Comparison of ENCODE assay signal across 11 mouse cellular contexts in genomic region chr7:72837992-72838655, GRCm38 (mm10).
DNase-seq lines count a peak whose midpoint lies in the region; ATAC-seq and TF ChIP-seq lines count a peak whose summit lies in the region.
"Had no signal": no experiment of that assay in that cellular context is flagged by ENCODE, and none has a peak within 500 bp of the region (broad histone marks: within the 10 kb centered on the region; RNA-seq: fewer than 3 reads in every experiment).

No protein-coding gene starts in this region.

- TF ChIP-seq POLR2A in kidney, adult 2 months (IDR thresholded peaks at IDR 0.05; ENCODE audit: low read depth, low read length): no peak

- H3K36me3 ChIP-seq in forebrain, embryonic 13.5 days (ENCODE audit: poor library complexity, severe bottlenecking): no peaks in the 10 kb centered on the region
- no peaks in the 10 kb centered on the region for H3K36me3 ChIP-seq in hindbrain, embryonic 16.5 days (ENCODE audit: control insufficient read depth, insufficient read depth, low read length)
- H3K36me3 ChIP-seq in neural tube, embryonic 13.5 days: no peaks in the 10 kb centered on the region
- H3K36me3 ChIP-seq in liver, embryonic 11.5 days (ENCODE audit: control insufficient read depth, insufficient read depth, low read length): no peaks in the 10 kb centered on the region
- no peaks in the 10 kb centered on the region for H3K36me3 ChIP-seq in kidney, adult 2 months (ENCODE audit: control insufficient read depth, insufficient read depth, low read length)

- peak overlapping the region; percentile 28 for H3K4me2 ChIP-seq in forebrain, embryonic 13.5 days
- H3K4me2 ChIP-seq in hindbrain, embryonic 16.5 days (ENCODE audit: low read length): no peak overlapping the region
- H3K4me2 ChIP-seq in neural tube, embryonic 13.5 days: 0 out of 2 replicates have a peak overlapping the region, but pooled peaks have one; percentile 5
- H3K4me2 ChIP-seq in liver, embryonic 11.5 days: no peak overlapping the region

- no peaks in the 10 kb centered on the region for H3K27me3 ChIP-seq in forebrain, embryonic 13.5 days
- no peaks in the 10 kb centered on the region for H3K27me3 ChIP-seq in hindbrain, embryonic 16.5 days (replicated peaks; ENCODE audit: control insufficient read depth, insufficient read depth, low read length)
- no peaks in the 10 kb centered on the region for H3K27me3 ChIP-seq in neural tube, embryonic 13.5 days
- no peaks in the 10 kb centered on the region for H3K27me3 ChIP-seq in liver, embryonic 11.5 days (replicated peaks; ENCODE audit: control insufficient read depth, insufficient read depth, low read length)
- no peaks in the 10 kb centered on the region for H3K27me3 ChIP-seq in kidney, adult 2 months (replicated peaks; ENCODE audit: control insufficient read depth, insufficient read depth, low read length)

- H3K9ac ChIP-seq in forebrain, embryonic 13.5 days: no peak overlapping the region
- no peak overlapping the region for H3K9ac ChIP-seq in hindbrain, embryonic 16.5 days (ENCODE audit: low read depth, low read length)
- no peak overlapping the region for H3K9ac ChIP-seq in neural tube, embryonic 13.5 days
- H3K9ac ChIP-seq in liver, embryonic 11.5 days (ENCODE audit: low read depth, low read length): no peak overlapping the region

- WGBS in forebrain, embryonic 13.5 days: 2% methylated on average over 6 of the region's 6 CpGs
- WGBS in hindbrain, embryonic 16.5 days: 10% methylated on average over 6 of the region's 6 CpGs
- WGBS in neural tube, embryonic 13.5 days: 17% methylated on average over 6 of the region's 6 CpGs
- 73% methylated on average over 6 of the region's 6 CpGs for WGBS in liver, embryonic 11.5 days
- 71% methylated on average over 6 of the region's 6 CpGs for WGBS in kidney, adult 2 months

- peak; percentile 90 for ATAC-seq in forebrain, embryonic 13.5 days
- ATAC-seq in hindbrain, embryonic 16.5 days: peak; percentile 50
- 0 out of 2 replicates have a peak, but pooled peaks have one; percentile 47 for ATAC-seq in neural tube, embryonic 13.5 days (ENCODE audit: low read depth)
- ATAC-seq in liver, embryonic 11.5 days (replicated peaks; ENCODE audit: low FRiP score): no peak
- ATAC-seq: CD4-positive, CD25-positive, alpha-beta regulatory T cell, adult 4 months had no signal

- H3K9me3 ChIP-seq in forebrain, embryonic 13.5 days (replicated peaks): no peaks in the 10 kb centered on the region
- H3K9me3 ChIP-seq in hindbrain, embryonic 16.5 days (ENCODE audit: control insufficient read depth, low read length): no peaks in the 10 kb centered on the region
- H3K9me3 ChIP-seq in neural tube, embryonic 13.5 days: no peaks in the 10 kb centered on the region
- no peaks in the 10 kb centered on the region for H3K9me3 ChIP-seq in liver, embryonic 11.5 days (ENCODE audit: control insufficient read depth, low read length)

- no peak for TF ChIP-seq CTCF in kidney, adult 2 months (conservative IDR thresholded peaks at IDR 0.05; ENCODE audit: insufficient read depth, insufficient read length, low read depth, low read length)

- peak; percentile 9 for DNase-seq in retina, embryonic 14.5 days (ENCODE audit: low spot score)
- DNase-seq in retina, postnatal 1 day: no peak
- DNase-seq in right cerebral cortex, postnatal 14 days: no peak
- DNase-seq in liver, embryonic 11.5 days (ENCODE audit: low spot score): no peak
- no peak for DNase-seq in kidney, adult 2 months
- DNase-seq: cerebellum, postnatal 25 days; heart, postnatal 36 days had no signal

- H3K4me1 ChIP-seq in forebrain, embryonic 13.5 days: peaks cover 30% of the 10 kb centered on the region
- H3K4me1 ChIP-seq in hindbrain, embryonic 16.5 days (ENCODE audit: control insufficient read depth, insufficient read depth, low read depth, low read length): peaks cover 7% of the 10 kb centered on the region
- H3K4me1 ChIP-seq in neural tube, embryonic 13.5 days (replicated peaks): peaks cover 26% of the 10 kb centered on the region
- H3K4me1 ChIP-seq in liver, embryonic 11.5 days (replicated peaks; ENCODE audit: control insufficient read depth, insufficient read depth, low read length): no peaks in the 10 kb centered on the region
- no peaks in the 10 kb centered on the region for H3K4me1 ChIP-seq in kidney, adult 2 months (ENCODE audit: control insufficient read depth, insufficient read depth, low read length)

- H3K27ac ChIP-seq in forebrain, embryonic 13.5 days: peak overlapping the region; percentile 78
- H3K27ac ChIP-seq in hindbrain, embryonic 16.5 days (ENCODE audit: low read depth, low read length): no peak overlapping the region
- H3K27ac ChIP-seq in neural tube, embryonic 13.5 days (replicated peaks): peak overlapping the region; percentile 35; the same call in 1 of the 2 replicates
- H3K27ac ChIP-seq in liver, embryonic 11.5 days (ENCODE audit: low read depth, low read length): no peak overlapping the region
- no peak overlapping the region for H3K27ac ChIP-seq in kidney, adult 2 months (ENCODE audit: insufficient read depth, low read depth, low read length)

- H3K4me3 ChIP-seq in forebrain, embryonic 13.5 days: no peak overlapping the region
- H3K4me3 ChIP-seq in hindbrain, embryonic 16.5 days (ENCODE audit: low read length): no peak overlapping the region
- H3K4me3 ChIP-seq in neural tube, embryonic 13.5 days: no peak overlapping the region
- no peak overlapping the region for H3K4me3 ChIP-seq in liver, embryonic 11.5 days (ENCODE audit: low read depth, low read length)
- H3K4me3 ChIP-seq in kidney, adult 2 months (ENCODE audit: insufficient read depth, low read depth, low read length): no peak overlapping the region

Comparison
In these comparisons a context has a peak if more than half of its experiments do, and no peak if none do; other contexts are left out.
1. H3K27ac ChIP-seq: peak in forebrain, embryonic 13.5 days (single experiment) and neural tube, embryonic 13.5 days (single experiment); none in hindbrain, embryonic 16.5 days (single experiment), liver, embryonic 11.5 days (single experiment) and kidney, adult 2 months (single experiment).
2. H3K4me2 ChIP-seq: peak in forebrain, embryonic 13.5 days (single experiment) and neural tube, embryonic 13.5 days (single experiment); none in hindbrain, embryonic 16.5 days (single experiment) and liver, embryonic 11.5 days (single experiment).